Mouse (Mus musculus) forebrain, embryonic 10.5 days (tissue): Measurements from ENCODE around the gene Tescl. TPM values are rescaled to one million over a fixed set of nuclear protein-coding genes. Genes with fewer than 3 reads are reported as not detected.

Experiments used
- DNase-seq: peaks from one replicate; pipeline ENCODE4 v3.0.0-alpha.2; 2017; ENCODE audit warnings: low spot score; ENCODE audit errors: extremely low spot score
- H3K27ac ChIP-seq: fragments of 300-500 bp; sonication (generic); 2 replicates; pipeline ENCODE4 v1.5.1; 2016; ENCODE audit warnings: mild to moderate bottlenecking
- H3K27me3 ChIP-seq: fragments of 300-500 bp; sonication (generic); 2 replicates; pipeline ENCODE4 v1.6.1; 2016; ENCODE audit warnings: mild to moderate bottlenecking; ENCODE audit not compliant: poor library complexity, severe bottlenecking
- H3K36me3 ChIP-seq: fragments of 300-500 bp; sonication (generic); replicated peaks from 2 replicates; pipeline ENCODE4 v1.6.1; 2016; ENCODE audit warnings: mild to moderate bottlenecking, moderate library complexity
- H3K4me1 ChIP-seq: fragments of 300-500 bp; sonication (generic); 2 replicates; pipeline ENCODE4 v1.6.1; 2016
- H3K4me3 ChIP-seq: fragments of 300-500 bp; sonication (generic); 2 replicates; pipeline ENCODE4 v1.5.1; 2016; ENCODE audit warnings: mild to moderate bottlenecking, moderate library complexity
- H3K9me3 ChIP-seq: fragments of 300-500 bp; sonication (generic); 2 replicates; pipeline ENCODE4 v1.6.1; 2016; ENCODE audit warnings: mild to moderate bottlenecking, moderate library complexity
- WGBS: fragments of 180-500 bp; shearing (Covaris S2); methylation state at CpG from one replicate; pipeline ENCODE4 v1.1.7; 2016; 5-methylcytosine and 5-hydroxymethylcytosine counted together
- polyA plus RNA-seq: library from polyadenylated mRNA; unstranded; fragments of >200 nt; fragmentation: Nextera tagmentation; extraction: Ambion mirVana; gene quantifications from 2 replicates; pipeline ENCODE4 v1.2.1, GENCODE M21; 2016

Tescl gene
- polyA plus RNA-seq, 1 experiment from 2014 or later: 0.17 TPM

DNA sequence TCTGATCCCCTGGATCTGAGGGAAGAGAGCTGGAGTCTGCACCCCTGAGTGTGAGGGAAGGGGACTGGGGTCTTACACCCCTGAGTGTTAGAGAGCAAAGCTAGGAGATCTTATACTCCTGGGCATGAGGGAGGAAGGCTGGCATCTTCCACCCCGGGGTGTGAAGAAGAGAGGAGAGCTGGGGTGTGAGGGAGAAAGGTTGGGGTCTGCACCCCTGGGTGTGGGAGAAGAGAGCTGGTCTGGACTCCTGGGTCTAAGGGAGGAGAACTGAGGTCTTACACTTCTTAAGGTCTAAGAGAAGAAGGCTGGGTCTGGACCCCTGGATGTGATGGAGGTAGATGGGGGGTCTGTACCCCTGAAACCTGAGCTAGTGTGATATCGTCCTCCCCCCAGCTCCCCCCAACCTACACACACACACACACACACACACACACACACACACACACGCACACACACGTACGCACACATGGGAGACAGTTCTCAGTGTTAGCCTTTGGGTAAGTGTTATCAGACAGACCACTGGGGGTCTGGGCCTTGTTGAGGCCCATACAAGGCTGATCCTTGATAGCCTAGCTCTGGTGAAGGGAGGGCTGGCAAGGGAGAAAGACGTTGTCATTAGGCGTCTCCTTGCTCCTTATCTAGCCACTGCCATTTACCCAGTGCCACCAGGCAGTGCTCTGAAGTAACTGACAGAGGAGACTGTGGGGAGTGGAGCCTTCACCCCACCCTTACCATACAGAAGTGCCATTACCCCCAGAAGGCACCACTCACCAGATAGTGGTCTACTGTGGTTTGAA lies 37.5 kb upstream of the Tescl start:
- H3K4me3 ChIP-seq: peak overlapping the region; percentile 26
- WGBS: 87% methylated on average over 7 of the region's 7 CpGs
- H3K27ac ChIP-seq: peak overlapping the region; percentile 79
- no peaks in the 10 kb centered on the region for H3K36me3 ChIP-seq
- H3K27me3 ChIP-seq: no peaks in the 10 kb centered on the region
- no peaks in the 10 kb centered on the region for H3K9me3 ChIP-seq
- peaks cover 17% of the 10 kb centered on the region for H3K4me1 ChIP-seq
- no peak for DNase-seq

DNA sequence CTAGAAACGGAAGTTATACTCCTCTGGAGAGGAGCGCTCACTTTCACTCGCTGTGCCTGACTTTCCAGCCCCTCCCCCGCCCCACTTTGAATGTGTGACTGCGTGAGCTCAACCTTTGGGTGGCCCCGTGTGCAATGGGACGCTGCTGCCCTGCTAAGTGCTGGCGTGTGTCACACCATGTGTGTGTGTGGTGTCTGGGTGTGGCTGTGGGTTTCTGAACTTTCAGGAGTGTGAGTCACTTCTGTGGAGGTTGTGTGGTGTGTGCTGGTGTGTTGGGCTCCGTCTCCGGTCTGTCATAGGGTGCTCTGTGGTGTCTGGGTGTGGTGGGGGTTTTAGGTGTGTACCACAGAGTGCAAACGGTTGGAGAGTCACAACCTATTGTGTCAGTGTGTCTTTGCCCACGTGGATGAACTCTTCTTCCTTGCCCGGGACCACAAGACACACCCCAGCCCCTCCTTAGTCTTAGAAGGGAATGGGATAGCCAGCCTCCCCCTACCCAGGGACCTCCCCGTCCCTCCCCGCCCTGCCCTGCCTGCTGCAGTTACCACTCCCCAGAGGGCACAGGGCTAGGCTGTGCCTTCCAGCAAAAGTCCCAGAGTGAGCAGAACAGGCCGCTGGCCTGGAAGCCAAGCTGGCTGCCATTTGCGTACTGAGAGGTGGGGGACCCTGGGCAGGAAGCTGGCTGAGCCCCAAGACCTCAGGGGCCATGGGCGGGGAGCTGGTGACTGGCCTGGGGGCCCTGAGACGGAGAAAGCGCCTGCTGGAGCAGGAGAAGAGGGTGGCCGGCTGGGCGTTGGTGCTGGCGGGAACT lies 36.2 kb upstream of the Tescl start, which contains the start of gene Kcnn4:
Gene Kcnn4 (plus strand): TSS at position 533 of the 811 bp plus-strand sequence.
- Histone ChIP-seq H3K36me3 (no peaks in the 10 kb centered on the region), H3K27ac (peak within 1 kb of the TSS; percentile 79), H3K4me1 (peaks cover 22% of the 10 kb centered on the region), H3K27me3 (0 out of 2 replicates have a peak, but pooled peaks cover 3% of the 10 kb centered on the region), H3K4me3 (peak within 1 kb of the TSS; percentile 26), H3K9me3 (no peaks in the 10 kb centered on the region)
- WGBS: 50% methylated on average over 23 of the region's 23 CpGs
- DNase-seq: no peak

DNA sequence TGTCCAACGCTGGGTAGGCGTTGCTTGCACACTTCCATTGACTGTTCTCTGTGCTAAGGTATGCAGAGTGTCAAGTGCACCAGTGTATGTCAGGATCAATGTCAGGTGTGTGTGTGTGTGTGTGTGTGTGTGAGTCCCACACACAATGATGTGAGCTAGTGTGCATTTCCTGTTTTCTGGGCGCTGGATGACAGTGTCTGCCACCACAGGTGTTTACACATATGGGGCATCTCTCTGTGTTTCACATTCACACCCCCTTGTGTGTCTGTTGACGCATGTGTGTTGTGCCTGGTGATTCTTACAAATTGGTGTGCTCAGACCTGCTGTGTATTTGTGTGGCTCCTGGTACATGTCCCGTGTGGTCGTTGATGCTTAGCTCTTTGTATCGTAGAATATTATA lies 35.2 kb upstream of the Tescl start:
- Histone ChIP-seq H3K4me1 (peaks cover 20% of the 10 kb centered on the region), H3K9me3 (no peaks in the 10 kb centered on the region), H3K27me3 (0 out of 2 replicates have a peak, but pooled peaks cover 3% of the 10 kb centered on the region), H3K36me3 (no peaks in the 10 kb centered on the region), H3K27ac (no peak overlapping the region), H3K4me3 (no peak overlapping the region)
- DNase-seq: no peak
- 91% methylated on average over 7 of the region's 7 CpGs for WGBS

DNA sequence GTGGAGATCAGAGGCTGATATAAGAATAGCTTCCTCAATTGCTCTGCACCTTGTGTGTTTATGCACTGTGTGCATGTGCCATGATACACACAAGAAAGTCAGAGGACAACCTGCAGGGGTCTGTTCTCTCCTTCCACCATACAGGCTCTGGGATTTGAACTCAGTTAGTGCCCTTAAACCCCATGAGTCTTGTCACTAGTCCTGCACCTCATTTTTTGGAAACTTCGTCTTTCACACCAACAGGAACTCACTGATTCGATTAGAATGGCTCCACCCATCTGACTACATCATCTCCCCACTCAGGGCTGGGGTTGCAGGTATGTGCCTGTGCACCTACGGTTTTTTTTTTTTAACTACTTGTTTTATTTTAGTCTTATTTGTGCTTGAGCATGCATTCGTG lies 34.5 kb upstream of the Tescl start:
- Histone ChIP-seq H3K4me1 (peaks cover 12% of the 10 kb centered on the region), H3K9me3 (no peaks in the 10 kb centered on the region), H3K27me3 (0 out of 2 replicates have a peak, but pooled peaks cover 3% of the 10 kb centered on the region), H3K27ac (no peak overlapping the region), H3K36me3 (no peaks in the 10 kb centered on the region), H3K4me3 (no peak overlapping the region)
- DNase-seq: no peak
- WGBS: 75% methylated on average over 4 of the region's 4 CpGs

DNA sequence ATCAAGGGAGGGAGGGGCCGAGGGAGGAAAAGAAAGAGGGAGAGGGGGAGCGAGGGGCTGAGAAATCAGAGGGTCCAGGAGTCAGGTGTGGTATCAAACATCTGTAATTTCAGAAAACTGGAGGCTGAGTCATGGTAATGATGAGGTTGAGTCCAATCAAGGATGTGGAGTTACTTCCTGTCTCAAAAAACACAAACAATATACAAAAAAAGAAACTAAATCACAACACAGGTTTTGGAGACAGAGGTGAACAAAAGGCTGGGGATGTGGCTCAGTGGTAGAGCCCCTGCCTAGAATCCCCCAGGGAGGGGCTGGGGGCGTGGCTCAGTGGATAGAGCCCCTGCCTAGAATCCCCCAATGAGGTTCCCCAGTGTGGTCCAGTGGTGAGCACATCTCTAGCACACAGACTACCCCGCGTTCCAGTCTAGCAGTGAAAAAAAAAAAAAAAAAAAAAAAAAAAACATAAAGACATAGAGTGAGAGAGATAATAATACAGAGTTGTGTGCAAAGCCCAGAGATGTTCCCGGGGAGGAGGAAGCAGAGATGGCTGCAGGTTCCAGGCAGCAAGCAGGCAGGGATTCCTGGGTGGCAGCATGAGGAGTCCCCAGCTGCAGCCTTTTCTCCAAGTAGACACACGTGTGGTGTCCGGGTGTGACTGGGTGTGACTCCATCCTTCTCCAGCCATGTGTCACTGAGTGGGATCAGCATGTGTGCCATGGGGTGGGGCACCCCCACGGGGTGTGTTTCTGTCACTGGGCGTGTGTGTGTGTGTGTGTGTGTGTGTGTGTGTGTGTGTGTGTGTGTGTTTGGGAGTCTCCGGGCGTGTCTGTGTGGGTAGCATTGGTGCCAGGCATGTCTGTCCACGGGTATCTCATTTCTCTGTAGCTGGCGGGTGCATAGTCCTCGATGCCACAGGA lies 33.2 kb upstream of the Tescl start:
- DNase-seq: no peak
- 82% methylated on average over 15 of the region's 15 CpGs for WGBS
- no peak overlapping the region for H3K4me3 ChIP-seq
- no peaks in the 10 kb centered on the region for H3K9me3 ChIP-seq
- peaks cover 11% of the 10 kb centered on the region; the same call in 1 of the 2 replicates for H3K4me1 ChIP-seq
- H3K36me3 ChIP-seq: no peaks in the 10 kb centered on the region
- no peak overlapping the region for H3K27ac ChIP-seq
- 0 out of 2 replicates have a peak, but pooled peaks cover 8% of the 10 kb centered on the region for H3K27me3 ChIP-seq

DNA sequence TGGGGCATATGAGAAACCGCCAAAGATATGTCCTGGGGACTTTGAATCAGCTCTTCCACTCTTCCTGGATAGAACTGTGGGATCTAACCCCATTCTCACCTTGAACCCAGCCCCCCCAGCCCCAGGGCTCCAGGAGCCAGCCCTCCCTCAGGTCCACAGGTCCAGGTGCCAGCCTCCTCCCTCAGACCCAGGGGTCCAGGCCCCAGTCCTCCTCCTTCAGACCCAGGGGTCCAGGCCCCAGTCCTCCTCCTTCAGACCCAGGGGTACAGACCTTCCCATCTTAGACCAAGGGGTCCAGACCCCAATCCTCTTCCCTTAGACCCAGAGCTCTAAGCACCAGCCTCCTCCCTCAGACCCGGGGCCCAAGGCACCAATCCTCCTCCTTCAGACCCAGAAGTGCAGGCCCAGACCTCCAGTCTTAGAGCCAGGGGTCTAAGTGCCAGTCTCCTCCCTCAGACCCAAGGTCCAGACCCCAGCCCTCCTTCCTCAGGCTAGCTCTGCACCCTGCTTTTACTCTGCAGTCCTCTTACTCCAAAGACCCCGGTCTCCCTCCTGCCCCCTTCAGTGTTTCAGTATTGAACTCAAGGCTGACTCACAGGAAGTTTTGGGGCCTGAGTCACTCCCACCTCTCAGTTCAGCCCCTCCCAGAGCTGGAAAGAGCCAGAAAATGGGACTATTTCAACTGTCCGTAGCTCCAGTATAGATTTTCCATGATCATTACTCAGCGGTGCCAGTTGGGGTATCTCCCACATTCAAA lies 31.7 kb upstream of the Tescl start:
- peak overlapping the region; percentile 65; the same call in 1 of the 2 replicates for H3K27ac ChIP-seq
- H3K36me3 ChIP-seq: no peaks in the 10 kb centered on the region
- no peak for DNase-seq
- no peak overlapping the region; the same call in 1 of the 2 replicates for H3K4me3 ChIP-seq
- 0 out of 2 replicates have a peak, but pooled peaks cover 8% of the 10 kb centered on the region for H3K27me3 ChIP-seq
- H3K4me1 ChIP-seq: peaks cover 11% of the 10 kb centered on the region; the same call in 1 of the 2 replicates
- WGBS: 78% methylated on average over 5 of the region's 5 CpGs
- H3K9me3 ChIP-seq: 0 out of 2 replicates have a peak, but pooled peaks cover 3% of the 10 kb centered on the region

DNA sequence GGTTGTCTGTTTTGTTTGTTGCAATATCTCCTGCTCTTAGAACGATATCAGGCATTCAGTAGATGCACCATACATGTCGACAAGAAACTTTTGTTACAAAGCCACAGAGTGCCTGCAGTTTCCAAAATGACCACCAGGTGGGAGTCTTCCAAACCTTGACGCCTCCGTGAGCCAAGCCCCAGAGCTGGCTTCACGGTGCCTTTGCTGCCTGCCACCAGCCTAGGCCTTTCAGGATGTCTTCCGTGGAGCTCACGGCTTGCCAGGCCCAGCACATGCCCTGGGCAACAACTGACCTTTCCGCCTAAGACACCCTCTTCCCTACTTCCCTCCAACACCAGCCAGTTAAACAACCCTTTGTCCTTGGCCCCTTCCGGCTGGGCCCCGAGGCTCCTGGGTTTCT lies 31.1 kb upstream of the Tescl start:
- H3K27me3 ChIP-seq: 0 out of 2 replicates have a peak, but pooled peaks cover 8% of the 10 kb centered on the region
- whole genome bisulfite sequencing: 24% methylated on average over 10 of the region's 10 CpGs
- H3K4me3 ChIP-seq: no peak overlapping the region; the same call in 1 of the 2 replicates
- 0 out of 2 replicates have a peak, but pooled peaks cover 3% of the 10 kb centered on the region for H3K9me3 ChIP-seq
- peak overlapping the region; percentile 65; the same call in 1 of the 2 replicates for H3K27ac ChIP-seq
- peak; percentile 82 for DNase-seq
- no peaks in the 10 kb centered on the region for H3K36me3 ChIP-seq
- H3K4me1 ChIP-seq: peaks cover 7% of the 10 kb centered on the region; the same call in 1 of the 2 replicates

DNA sequence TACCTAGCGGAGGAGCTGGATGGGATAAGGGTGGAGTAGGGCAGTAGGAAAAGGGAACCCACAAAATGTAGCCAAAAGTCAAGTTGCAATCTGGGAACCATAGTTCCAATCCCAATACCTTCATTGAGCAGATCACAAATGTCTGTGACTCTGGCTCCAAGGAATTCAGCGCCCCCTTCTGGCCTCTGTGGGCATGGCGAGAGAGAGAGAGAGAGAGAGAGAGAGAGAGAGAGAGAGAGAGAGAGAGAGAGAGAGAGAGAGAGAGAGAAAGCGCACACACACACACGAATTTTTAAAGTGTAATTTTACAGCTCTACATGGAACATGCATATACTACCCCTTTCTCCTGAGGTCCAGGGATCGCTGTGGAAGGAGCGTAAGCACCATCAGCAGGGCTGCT lies 29.5 kb upstream of the Tescl start:
- Histone ChIP-seq H3K27me3 (0 out of 2 replicates have a peak, but pooled peaks cover 8% of the 10 kb centered on the region), H3K36me3 (no peaks in the 10 kb centered on the region), H3K4me3 (no peak overlapping the region), H3K27ac (no peak overlapping the region), H3K9me3 (0 out of 2 replicates have a peak, but pooled peaks cover 3% of the 10 kb centered on the region), H3K4me1 (peaks cover 7% of the 10 kb centered on the region; the same call in 1 of the 2 replicates)
- DNase-seq: peak; percentile 36
- 22% methylated on average over 7 of the region's 7 CpGs for WGBS

DNA sequence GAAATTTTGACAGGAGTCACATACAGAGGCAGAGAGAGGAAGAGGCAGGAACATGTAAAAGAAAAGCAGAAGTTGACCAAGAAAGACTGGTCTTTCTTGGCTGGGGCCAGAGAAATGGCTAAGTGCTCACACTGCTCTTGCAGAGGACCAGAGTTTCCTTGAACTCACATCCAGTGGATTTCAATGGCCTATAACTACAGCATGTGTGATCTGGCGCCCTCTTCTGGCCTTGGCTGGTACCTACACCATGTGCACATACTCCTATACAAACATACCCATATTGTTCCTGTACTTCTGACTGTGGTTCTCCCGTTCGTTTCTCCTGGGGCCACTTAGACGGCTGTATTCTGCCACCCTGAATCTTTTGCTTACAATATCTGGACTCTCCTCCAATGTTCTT lies 27.3 kb upstream of the Tescl start:
- no peak for DNase-seq
- no peak overlapping the region for H3K27ac ChIP-seq
- WGBS: 69% methylated on average over 4 of the region's 4 CpGs
- peaks cover 14% of the 10 kb centered on the region; the same call in 1 of the 2 replicates for H3K9me3 ChIP-seq
- H3K27me3 ChIP-seq: 0 out of 2 replicates have a peak, but pooled peaks cover 8% of the 10 kb centered on the region
- peaks cover 7% of the 10 kb centered on the region; the same call in 1 of the 2 replicates for H3K4me1 ChIP-seq
- H3K36me3 ChIP-seq: no peaks in the 10 kb centered on the region
- H3K4me3 ChIP-seq: no peak overlapping the region

DNA sequence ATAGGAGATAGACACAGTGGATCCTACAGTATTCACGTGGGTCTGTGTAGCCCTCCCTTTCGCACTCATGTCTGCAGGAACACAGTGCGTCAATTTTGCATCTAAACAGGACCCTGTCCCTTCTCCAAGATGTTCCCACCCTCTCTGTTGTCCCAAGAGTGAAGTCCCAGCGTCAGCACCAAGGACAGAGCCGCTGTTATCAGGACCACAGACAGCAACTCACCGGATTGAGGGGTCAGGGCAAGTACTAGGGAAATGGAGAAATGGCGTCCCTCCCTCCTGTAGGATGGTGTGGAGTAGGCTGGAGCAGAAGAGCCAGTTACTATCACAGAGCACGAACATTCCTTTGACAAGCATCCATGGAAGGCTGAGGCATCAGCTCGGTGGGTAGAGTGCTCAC lies 25.5 kb upstream of the Tescl start:
- Histone ChIP-seq H3K27me3 (0 out of 2 replicates have a peak, but pooled peaks cover 5% of the 10 kb centered on the region), H3K4me3 (no peak overlapping the region), H3K27ac (no peak overlapping the region), H3K4me1 (no peaks in the 10 kb centered on the region), H3K36me3 (no peaks in the 10 kb centered on the region), H3K9me3 (peaks cover 14% of the 10 kb centered on the region; the same call in 1 of the 2 replicates)
- DNase-seq: peak; percentile 38
- 26% methylated on average over 9 of the region's 9 CpGs for WGBS

DNA sequence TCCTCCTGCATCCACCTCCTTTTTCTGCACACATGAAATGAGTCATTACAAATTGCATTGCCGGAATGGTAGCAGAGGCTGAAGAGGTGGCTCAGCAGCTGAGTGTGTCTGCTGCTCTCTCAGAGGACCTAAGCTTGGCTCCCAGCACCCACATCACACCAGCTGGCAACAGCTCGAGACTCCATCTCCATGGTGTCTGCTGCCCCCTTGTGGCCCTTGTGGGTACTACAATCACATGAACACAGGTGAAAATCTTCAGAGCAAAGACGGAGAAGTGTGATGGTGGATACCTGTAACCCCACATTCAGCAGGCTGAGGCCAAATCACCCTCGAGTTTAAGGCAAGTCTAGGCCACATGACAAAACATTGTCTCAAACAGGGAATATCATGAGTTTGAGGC lies 24.2 kb upstream of the Tescl start:
- H3K9me3 ChIP-seq: peaks cover 14% of the 10 kb centered on the region; the same call in 1 of the 2 replicates
- H3K27ac ChIP-seq: no peak overlapping the region
- no peaks in the 10 kb centered on the region for H3K36me3 ChIP-seq
- 53% methylated on average over 4 of the region's 4 CpGs for WGBS
- no peaks in the 10 kb centered on the region for H3K4me1 ChIP-seq
- no peak overlapping the region for H3K4me3 ChIP-seq
- DNase-seq: peak; percentile 30
- 0 out of 2 replicates have a peak, but pooled peaks cover 4% of the 10 kb centered on the region for H3K27me3 ChIP-seq
